Mouse (Mus musculus) liver, adult 2 months (tissue): Measurements from ENCODE around the gene Zc3h7b. TPM values are rescaled to one million over a fixed set of nuclear protein-coding genes. Genes with fewer than 3 reads are reported as not detected.
A peak's percentile ranks its signal among the peaks of the same experiment; 100 is the strongest.

Source experiments
- DNase-seq: peaks from one replicate; pipeline ENCODE4 v3.0.0-alpha.2; 2011; ENCODE audit warnings: low read depth, low spot score; ENCODE audit errors: extremely low read depth
- H3K27ac ChIP-seq: fragments of 200-500 bp; replicated peaks from 2 replicates; pipeline ENCODE4 v1.5.1; 2012; ENCODE audit warnings: low read depth, mild to moderate bottlenecking, control low read depth, inconsistent platforms, low read length; ENCODE audit not compliant: insufficient read depth
- H3K27me3 ChIP-seq: fragments of 200-500 bp; 2 replicates; pipeline ENCODE4 v1.6.1; 2012; ENCODE audit warnings: mild to moderate bottlenecking, moderate library complexity, low read length, inconsistent platforms; ENCODE audit not compliant: control insufficient read depth, insufficient read depth
- H3K36me3 ChIP-seq: fragments of 200-500 bp; 2 replicates; pipeline ENCODE4 v1.6.1; 2012; ENCODE audit warnings: low read length, inconsistent platforms; ENCODE audit not compliant: control insufficient read depth, insufficient read depth
- H3K4me1 ChIP-seq: fragments of 200-500 bp; 2 replicates; pipeline ENCODE4 v1.6.1; 2011; ENCODE audit warnings: low read length; ENCODE audit not compliant: control insufficient read depth, insufficient read depth
- H3K4me3 ChIP-seq: fragments of 200-500 bp; 2 replicates; pipeline ENCODE4 v1.5.1; 2011; ENCODE audit warnings: low read depth, mild to moderate bottlenecking, control low read depth, low read length, moderate library complexity; ENCODE audit not compliant: insufficient read depth
- H3K79me2 ChIP-seq: fragments of 200-500 bp; 2 replicates; pipeline ENCODE4 v1.6.1; 2012; ENCODE audit warnings: inconsistent platforms, mild to moderate bottlenecking, low read length, moderate library complexity; ENCODE audit not compliant: control insufficient read depth, insufficient read depth
- H3K9ac ChIP-seq: fragments of 200-500 bp; 2 replicates; pipeline ENCODE4 v1.6.1; 2012; ENCODE audit warnings: low read depth, mild to moderate bottlenecking, control low read depth, inconsistent platforms, low read length
- CTCF ChIP-seq: fragments of 200-500 bp; IDR thresholded peaks from 2 replicates; pipeline ENCODE4 v1.5.1; 2011; ENCODE audit warnings: low read depth, low read length, control low read depth
- POLR2A ChIP-seq: fragments of 200-500 bp; IDR thresholded peaks from 2 replicates; pipeline ENCODE4 v1.6.1; 2011; ENCODE audit warnings: low read length, control low read depth; ENCODE audit not compliant: insufficient read depth; ENCODE audit errors: extremely low read depth
- WGBS: fragments of 180-500 bp; shearing (Covaris S2); methylation state at CpG from one replicate; pipeline ENCODE4 v1.1.7; 2018; 5-methylcytosine and 5-hydroxymethylcytosine counted together
- polyA plus RNA-seq: library from polyadenylated mRNA; depleted of rRNA; stranded (reverse); fragments of >200 nt; gene quantifications from 2 replicates; pipeline ENCODE4 v1.2.3, GENCODE M21; 2012
- total RNA-seq: library from RNA; depleted of rRNA; stranded (reverse); fragments of >200 nt; gene quantifications from 2 replicates; pipeline ENCODE4 v1.2.3, GENCODE M21; 2014

The Zc3h7b gene
- total and polyA plus RNA-seq, 2 experiments, result 7.4 to 13.1 TPM

GRCm38 (mm10) chr15:81814716-81815370 lies 70.0 kb downstream of the Zc3h7b start:
- H3K79me2 ChIP-seq, result peaks cover 9% of the 10 kb centered on the region; the same call in 1 of the 2 replicates
- no peak overlapping the region for H3K9ac ChIP-seq
- peaks cover 17% of the 10 kb centered on the region for H3K4me1 ChIP-seq
- DNase-seq, result peak; percentile 49
- H3K27me3 ChIP-seq, result no peaks in the 10 kb centered on the region
- peaks cover 40% of the 10 kb centered on the region for H3K36me3 ChIP-seq
- WGBS, result 57% methylated on average over 12 of the region's 12 CpGs
- no peak overlapping the region for H3K4me3 ChIP-seq
- H3K27ac ChIP-seq, result no peak overlapping the region
- no peak for TF ChIP-seq POLR2A
- no peak for TF ChIP-seq CTCF

- TF ChIP-seq CTCF, result no peak
- no peak for TF ChIP-seq POLR2A
- Histone ChIP-seq H3K36me3 (peaks cover 63% of the 10 kb centered on the region), H3K79me2 (peaks cover 5% of the 10 kb centered on the region; the same call in 1 of the 2 replicates), H3K4me3 (no peak overlapping the region), H3K9ac (no peak overlapping the region), H3K4me1 (peaks cover 11% of the 10 kb centered on the region), H3K27me3 (no peaks in the 10 kb centered on the region), H3K27ac (no peak overlapping the region)
- DNase-seq, result no peak
- WGBS, result 99% methylated on average over 3 of the region's 3 CpGs
Observed at GRCm38 (mm10) chr15:81818404-81818803, 73.5 kb downstream of the Zc3h7b start.

GRCm38 (mm10) chr15:81822631-81823030 lies 77.8 kb downstream of the Zc3h7b start:
- Histone ChIP-seq H3K4me1 (peaks cover 5% of the 10 kb centered on the region), H3K27ac (peak overlapping the region; percentile 58), H3K27me3 (no peaks in the 10 kb centered on the region), H3K9ac (no peak overlapping the region), H3K79me2 (no peaks in the 10 kb centered on the region), H3K36me3 (peaks cover 72% of the 10 kb centered on the region), H3K4me3 (no peak overlapping the region)
- peak; percentile 90 for DNase-seq
- WGBS, result 17% methylated on average over 3 of the region's 3 CpGs
- TF ChIP-seq POLR2A, result no peak
- TF ChIP-seq CTCF, result no peak

- WGBS, result 62% methylated on average over 3 of the region's 3 CpGs
- DNase-seq, result no peak
- Histone ChIP-seq H3K79me2 (no peaks in the 10 kb centered on the region), H3K27me3 (no peaks in the 10 kb centered on the region), H3K9ac (no peak overlapping the region), H3K4me3 (no peak overlapping the region), H3K36me3 (peaks cover 56% of the 10 kb centered on the region), H3K4me1 (peaks cover 7% of the 10 kb centered on the region), H3K27ac (no peak overlapping the region)
- TF ChIP-seq CTCF (no peak), POLR2A (no peak)
Observed at GRCm38 (mm10) chr15:81824832-81825231, 80.0 kb downstream of the Zc3h7b start.

GRCm38 (mm10) chr15:81828426-81829207 lies 83.8 kb downstream of the Zc3h7b start:
- peak; percentile 77 for DNase-seq
- peaks cover 31% of the 10 kb centered on the region for H3K36me3 ChIP-seq
- no peaks in the 10 kb centered on the region for H3K27me3 ChIP-seq
- H3K79me2 ChIP-seq, result no peaks in the 10 kb centered on the region
- H3K27ac ChIP-seq, result peak overlapping the region; percentile 1
- H3K9ac ChIP-seq, result no peak overlapping the region
- no peak for TF ChIP-seq POLR2A
- TF ChIP-seq CTCF, result no peak
- peaks cover 13% of the 10 kb centered on the region for H3K4me1 ChIP-seq
- 51% methylated on average over 7 of the region's 7 CpGs for WGBS
- no peak overlapping the region for H3K4me3 ChIP-seq
